Mouse (Mus musculus) ovary, postnatal 10 days (tissue): ENCODE data around the gene Trabd2b.

Source experiments
- DNase-seq: peaks from one replicate; pipeline ENCODE4 v3.0.0; 2022; ENCODE audit warnings: low spot score

Gene Trabd2b

GRCm38 (mm10) chr4:114399821-114400220, 6.7 kb upstream of the Trabd2b start:
- no peak for DNase-seq

GRCm38 (mm10) chr4:114401993-114402731, 4.4 kb upstream of the Trabd2b start:
- no peak for DNase-seq

- DNase-seq = peak; percentile 86
Measured at GRCm38 (mm10) chr4:114405682-114406354, 706 bp upstream of the Trabd2b start.

GRCm38 (mm10) chr4:114407516-114407915, 992 bp downstream of the Trabd2b start:
- DNase-seq = no peak

- no peak for DNase-seq
Measured at GRCm38 (mm10) chr4:114408298-114408697, 1.8 kb downstream of the Trabd2b start.

GRCm38 (mm10) chr4:114408890-114409480, 2.5 kb downstream of the Trabd2b start:
- DNase-seq = no peak

GRCm38 (mm10) chr4:114409511-114409910, 3.0 kb downstream of the Trabd2b start:
- DNase-seq = no peak

GRCm38 (mm10) chr4:114410026-114410425, 3.5 kb downstream of the Trabd2b start:
- no peak for DNase-seq

GRCm38 (mm10) chr4:114410443-114410842, 3.9 kb downstream of the Trabd2b start:
- DNase-seq = no peak

- DNase-seq = no peak
Measured at GRCm38 (mm10) chr4:114410958-114411661, 4.6 kb downstream of the Trabd2b start.

GRCm38 (mm10) chr4:114411846-114412390, 5.4 kb downstream of the Trabd2b start:
- DNase-seq = no peak

GRCm38 (mm10) chr4:114415925-114416645, 9.6 kb downstream of the Trabd2b start:
- DNase-seq = no peak

GRCm38 (mm10) chr4:114420154-114420553, 13.6 kb downstream of the Trabd2b start:
- DNase-seq = no peak

GRCm38 (mm10) chr4:114423084-114423483, 16.6 kb downstream of the Trabd2b start:
- no peak for DNase-seq

GRCm38 (mm10) chr4:114425808-114426207, 19.3 kb downstream of the Trabd2b start:
- no peak for DNase-seq

- DNase-seq = no peak
Measured at GRCm38 (mm10) chr4:114432742-114433141, 26.2 kb downstream of the Trabd2b start.

GRCm38 (mm10) chr4:114433440-114433839, 26.9 kb downstream of the Trabd2b start:
- no peak for DNase-seq

GRCm38 (mm10) chr4:114434766-114435165, 28.2 kb downstream of the Trabd2b start:
- DNase-seq = no peak

- no peak for DNase-seq
Measured at GRCm38 (mm10) chr4:114435381-114435780, 28.9 kb downstream of the Trabd2b start.

GRCm38 (mm10) chr4:114438764-114439163, 32.2 kb downstream of the Trabd2b start:
- DNase-seq = no peak

GRCm38 (mm10) chr4:114442186-114442585, 35.7 kb downstream of the Trabd2b start:
- no peak for DNase-seq

- no peak for DNase-seq
Measured at GRCm38 (mm10) chr4:114442661-114443060, 36.1 kb downstream of the Trabd2b start.
